Mouse (Mus musculus): ENCODE data around the gene Pten.

Pten gene

GRCm38 (mm10) chr19:32848041-32848440 lies 90.7 kb downstream of the Pten start:
- Histone ChIP-seq H3K9me3 (ENCODE audit: low read length) (no peaks in the 10 kb centered on the region), H3K4me1 (replicated peaks; ENCODE audit: low read depth, low read length) (peaks cover 18% of the 10 kb centered on the region), H3K36me3 (ENCODE audit: insufficient read depth, low read length) (no peaks in the 10 kb centered on the region), H3K4me3 (replicated peaks; ENCODE audit: low read length) (no peak overlapping the region), H3K27me3 (ENCODE audit: insufficient read depth, low read length) (no peaks in the 10 kb centered on the region)
- TF ChIP-seq POU5F1 (IDR thresholded peaks at IDR 0.05; ENCODE audit: borderline replicate concordance, low read length), result no peak

- H3K36me3 ChIP-seq (ENCODE audit: insufficient read depth, low read length), result no peaks in the 10 kb centered on the region
- H3K4me1 ChIP-seq (replicated peaks; ENCODE audit: low read depth, low read length), result peaks cover 18% of the 10 kb centered on the region
- 0 out of 2 replicates have a peak, but pooled peaks cover 3% of the 10 kb centered on the region for H3K9me3 ChIP-seq (ENCODE audit: low read length)
- H3K27me3 ChIP-seq (ENCODE audit: insufficient read depth, low read length), result no peaks in the 10 kb centered on the region
- TF ChIP-seq NANOG (IDR thresholded peaks at IDR 0.05; ENCODE audit: borderline replicate concordance, low read length) (no peak), POU5F1 (IDR thresholded peaks at IDR 0.05; ENCODE audit: borderline replicate concordance, low read length) (no peak), CTCF (conservative IDR thresholded peaks at IDR 0.05; ENCODE audit: low read length) (no peak)
- H3K4me3 ChIP-seq (replicated peaks; ENCODE audit: low read length), result no peak overlapping the region
Observed at GRCm38 (mm10) chr19:32852306-32852705, 95.0 kb downstream of the Pten start.

GRCm38 (mm10) chr19:32861675-32862575 lies 104.6 kb downstream of the Pten start:
- Histone ChIP-seq H3K4me3 (replicated peaks; ENCODE audit: low read length) (no peak overlapping the region), H3K36me3 (ENCODE audit: insufficient read depth, low read length) (no peaks in the 10 kb centered on the region), H3K9me3 (ENCODE audit: low read length) (no peaks in the 10 kb centered on the region), H3K27me3 (ENCODE audit: insufficient read depth, low read length) (no peaks in the 10 kb centered on the region), H3K4me1 (replicated peaks; ENCODE audit: low read depth, low read length) (peaks cover 7% of the 10 kb centered on the region)
- TF ChIP-seq NANOG (IDR thresholded peaks at IDR 0.05; ENCODE audit: borderline replicate concordance, low read length) (no peak), CTCF (conservative IDR thresholded peaks at IDR 0.05; ENCODE audit: low read length) (no peak)

- Histone ChIP-seq H3K9me3 (ENCODE audit: low read length) (peaks cover 9% of the 10 kb centered on the region), H3K27me3 (ENCODE audit: insufficient read depth, low read length) (no peaks in the 10 kb centered on the region), H3K36me3 (ENCODE audit: insufficient read depth, low read length) (no peaks in the 10 kb centered on the region), H3K4me3 (replicated peaks; ENCODE audit: low read length) (peak overlapping the region; percentile 29; the same call in 1 of the 2 replicates), H3K4me1 (replicated peaks; ENCODE audit: low read depth, low read length) (peaks cover 27% of the 10 kb centered on the region)
- no peak for TF ChIP-seq NANOG (IDR thresholded peaks at IDR 0.05; ENCODE audit: borderline replicate concordance, low read length)
- no peak for TF ChIP-seq POU5F1 (IDR thresholded peaks at IDR 0.05; ENCODE audit: borderline replicate concordance, low read length)
- no peak for TF ChIP-seq CTCF (conservative IDR thresholded peaks at IDR 0.05; ENCODE audit: low read length)
Observed at GRCm38 (mm10) chr19:32866765-32867164, 109.5 kb downstream of the Pten start.

- Histone ChIP-seq H3K36me3 (ENCODE audit: insufficient read depth, low read length) (no peaks in the 10 kb centered on the region), H3K4me1 (replicated peaks; ENCODE audit: low read depth, low read length) (peaks cover 27% of the 10 kb centered on the region), H3K27me3 (ENCODE audit: insufficient read depth, low read length) (no peaks in the 10 kb centered on the region), H3K9me3 (ENCODE audit: low read length) (peaks cover 9% of the 10 kb centered on the region), H3K4me3 (replicated peaks; ENCODE audit: low read length) (peak overlapping the region; percentile 29; the same call in 1 of the 2 replicates)
- TF ChIP-seq NANOG (IDR thresholded peaks at IDR 0.05; ENCODE audit: borderline replicate concordance, low read length) (no peak), POU5F1 (IDR thresholded peaks at IDR 0.05; ENCODE audit: borderline replicate concordance, low read length) (no peak), CTCF (conservative IDR thresholded peaks at IDR 0.05; ENCODE audit: low read length) (no peak)
Observed at GRCm38 (mm10) chr19:32867181-32867897, 110.0 kb downstream of the Pten start.

GRCm38 (mm10) chr19:32868560-32868959 lies 111.3 kb downstream of the Pten start:
- H3K36me3 ChIP-seq (ENCODE audit: insufficient read depth, low read length), result no peaks in the 10 kb centered on the region
- TF ChIP-seq POU5F1 (IDR thresholded peaks at IDR 0.05; ENCODE audit: borderline replicate concordance, low read length) (no peak), NANOG (IDR thresholded peaks at IDR 0.05; ENCODE audit: borderline replicate concordance, low read length) (peak; percentile 35; the same call in 1 of the 2 replicates)
- peaks cover 9% of the 10 kb centered on the region for H3K9me3 ChIP-seq (ENCODE audit: low read length)
- H3K27me3 ChIP-seq (ENCODE audit: insufficient read depth, low read length), result no peaks in the 10 kb centered on the region
- no peak overlapping the region for H3K4me3 ChIP-seq (replicated peaks; ENCODE audit: low read length)
- peaks cover 27% of the 10 kb centered on the region for H3K4me1 ChIP-seq (replicated peaks; ENCODE audit: low read depth, low read length)

GRCm38 (mm10) chr19:32869053-32869680 lies 111.9 kb downstream of the Pten start:
- no peaks in the 10 kb centered on the region for H3K27me3 ChIP-seq (ENCODE audit: insufficient read depth, low read length)
- H3K36me3 ChIP-seq (ENCODE audit: insufficient read depth, low read length), result no peaks in the 10 kb centered on the region
- no peak for TF ChIP-seq CTCF (conservative IDR thresholded peaks at IDR 0.05; ENCODE audit: low read length)
- peaks cover 9% of the 10 kb centered on the region for H3K9me3 ChIP-seq (ENCODE audit: low read length)
- H3K4me3 ChIP-seq (replicated peaks; ENCODE audit: low read length), result no peak overlapping the region
- peaks cover 31% of the 10 kb centered on the region for H3K4me1 ChIP-seq (replicated peaks; ENCODE audit: low read depth, low read length)

GRCm38 (mm10) chr19:32873904-32874637 lies 116.8 kb downstream of the Pten start:
- no peak overlapping the region for H3K4me3 ChIP-seq (replicated peaks; ENCODE audit: low read length)
- H3K4me1 ChIP-seq (replicated peaks; ENCODE audit: low read depth, low read length), result peaks cover 14% of the 10 kb centered on the region
- H3K36me3 ChIP-seq (ENCODE audit: insufficient read depth, low read length), result no peaks in the 10 kb centered on the region
- H3K9me3 ChIP-seq (ENCODE audit: low read length), result peaks cover 4% of the 10 kb centered on the region
- H3K27me3 ChIP-seq (ENCODE audit: insufficient read depth, low read length), result no peaks in the 10 kb centered on the region
- TF ChIP-seq CTCF (conservative IDR thresholded peaks at IDR 0.05; ENCODE audit: low read length) (no peak), POU5F1 (IDR thresholded peaks at IDR 0.05; ENCODE audit: borderline replicate concordance, low read length) (no peak)

Data from E14TG2a.4 (cell line).